Mouse (Mus musculus): ENCODE measurements around the gene BC005624. TPM values are rescaled to one million over a fixed set of nuclear protein-coding genes. Genes with fewer than 3 reads are reported as not detected.
A peak's percentile ranks its signal among the peaks of the same experiment; 100 is the strongest.

Gene BC005624
- 38.1 and 42.5 TPM in 2 replicates for polyA plus RNA-seq (2015; fragmentation: Nextera tagmentation; extraction: Ambion mirVana)

DNA sequence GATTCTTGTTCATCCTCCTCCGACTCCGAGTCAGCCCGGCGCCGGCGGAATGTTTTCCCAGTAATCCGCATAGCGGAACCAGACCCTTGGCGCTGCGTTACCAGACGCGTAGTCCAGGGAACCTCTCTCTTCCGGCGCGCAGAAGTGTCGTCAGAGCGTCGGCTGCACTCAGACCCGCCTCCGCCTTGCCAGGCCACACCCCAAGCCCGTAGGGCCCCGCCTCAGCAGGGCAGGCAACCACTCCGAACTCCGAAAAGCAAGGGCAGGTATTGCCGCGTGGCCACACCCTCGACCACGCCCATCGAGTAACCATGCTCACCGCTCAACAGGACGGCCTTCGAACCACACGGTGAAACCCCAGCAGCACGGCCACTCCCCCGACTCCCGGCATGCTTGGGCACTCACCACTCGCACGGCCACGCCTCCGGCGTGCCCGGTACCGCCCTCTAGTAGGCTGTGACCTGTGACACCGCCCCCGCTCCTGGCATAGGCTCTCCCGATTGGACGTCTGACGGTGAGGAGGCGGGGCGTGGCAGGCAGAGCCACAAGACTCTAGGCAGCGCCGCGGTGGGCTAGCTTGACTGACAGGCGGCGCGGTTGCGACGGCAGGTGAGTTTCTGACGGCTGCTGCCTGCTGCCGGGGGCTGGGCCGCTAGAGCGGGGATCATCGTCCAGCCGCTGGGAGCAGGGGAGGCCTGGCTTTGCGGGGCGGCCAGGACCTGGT, at the start of gene BC005624, which contains the start of gene Usp20:
Gene BC005624 (minus strand): TSS at position 412 of the 724 bp plus-strand sequence.
Gene Usp20 (plus strand): TSS at position 490 of the 724 bp plus-strand sequence.
- WGBS = under 1% methylated on average over 64 of the region's 66 CpGs
- peak within 1 kb of the TSS; percentile 77 for H3K4me2 ChIP-seq (ENCODE audit: low read depth, low read length)
- H3K27ac ChIP-seq (ENCODE audit: low read length) = peak within 1 kb of the TSS; percentile 67
- H3K9me3 ChIP-seq (replicated peaks; ENCODE audit: control insufficient read depth, low read length) = no peaks in the 10 kb centered on the region
- peaks cover 11% of the 10 kb centered on the region for H3K36me3 ChIP-seq (ENCODE audit: control insufficient read depth, insufficient read depth)
- H3K27me3 ChIP-seq (ENCODE audit: control insufficient read depth, insufficient read depth, low read length) = no peaks in the 10 kb centered on the region
- H3K4me3 ChIP-seq (ENCODE audit: low read length) = peak within 1 kb of the TSS; percentile 89
- peak within 1 kb of the TSS; percentile 78 for H3K9ac ChIP-seq (ENCODE audit: low read length)
- H3K4me1 ChIP-seq (ENCODE audit: control insufficient read depth, insufficient read depth, low read length) = peaks cover 18% of the 10 kb centered on the region
- peak; percentile 98 for ATAC-seq (replicated peaks; ENCODE audit: extremely low read depth, insufficient read depth, low FRiP score)

DNA sequence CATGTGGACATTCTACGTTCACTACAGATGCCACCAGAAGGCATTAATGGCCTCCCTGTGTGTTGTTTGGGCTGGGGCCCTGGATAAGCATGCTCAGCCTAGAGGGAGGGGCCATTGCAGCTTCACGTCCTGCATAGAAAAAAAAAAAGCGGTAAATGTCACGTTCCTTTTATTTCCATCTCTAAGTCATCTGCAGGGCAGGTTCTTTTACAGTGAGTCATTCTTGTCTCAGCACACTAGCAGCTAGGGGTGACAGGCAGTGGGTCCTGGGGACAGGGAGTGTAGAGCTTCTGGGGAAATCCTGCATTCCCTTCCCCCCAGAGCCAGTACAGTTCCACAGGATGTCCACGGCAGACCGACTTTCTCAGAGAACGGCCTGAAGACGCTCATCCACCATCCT, 44.6 kb upstream of the BC005624 start:
- H3K4me1 ChIP-seq (ENCODE audit: control insufficient read depth, insufficient read depth, low read length) = peaks cover 16% of the 10 kb centered on the region
- H3K9ac ChIP-seq (ENCODE audit: low read length) = no peak overlapping the region
- H3K27me3 ChIP-seq (ENCODE audit: control insufficient read depth, insufficient read depth, low read length) = no peaks in the 10 kb centered on the region
- no peaks in the 10 kb centered on the region for H3K9me3 ChIP-seq (replicated peaks; ENCODE audit: control insufficient read depth, low read length)
- WGBS = 45% methylated on average over 8 of the region's 8 CpGs
- H3K27ac ChIP-seq (ENCODE audit: low read length) = peak overlapping the region; percentile 47
- ATAC-seq (replicated peaks; ENCODE audit: extremely low read depth, insufficient read depth, low FRiP score) = no peak
- no peak overlapping the region for H3K4me3 ChIP-seq (ENCODE audit: low read length)
- H3K36me3 ChIP-seq (ENCODE audit: control insufficient read depth, insufficient read depth) = peaks cover 27% of the 10 kb centered on the region
- H3K4me2 ChIP-seq (ENCODE audit: low read depth, low read length) = no peak overlapping the region

DNA sequence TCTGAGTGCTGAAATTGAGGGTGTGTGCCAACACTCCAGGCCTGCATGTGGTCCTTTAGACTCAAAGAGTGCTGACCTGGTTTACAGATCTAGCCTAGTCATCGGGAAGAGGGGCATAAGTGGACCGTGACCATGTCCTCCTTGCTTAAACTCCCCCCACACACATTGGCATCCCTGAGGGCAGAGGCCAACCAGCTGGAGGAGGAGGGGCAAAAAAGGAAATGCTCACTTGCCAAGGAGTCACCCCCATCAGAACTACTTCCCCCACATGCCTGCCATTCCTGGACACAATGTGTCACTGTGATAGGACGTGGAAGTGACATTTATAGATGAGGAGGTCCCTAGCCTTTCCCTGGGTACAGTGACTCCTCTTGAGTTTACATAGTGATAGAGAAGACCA, 43.5 kb upstream of the BC005624 start:
- H3K36me3 ChIP-seq (ENCODE audit: control insufficient read depth, insufficient read depth) = peaks cover 29% of the 10 kb centered on the region
- H3K9me3 ChIP-seq (replicated peaks; ENCODE audit: control insufficient read depth, low read length) = no peaks in the 10 kb centered on the region
- 54% methylated on average over 3 of the region's 3 CpGs for WGBS
- no peak overlapping the region for H3K4me2 ChIP-seq (ENCODE audit: low read depth, low read length)
- H3K4me3 ChIP-seq (ENCODE audit: low read length) = no peak overlapping the region
- H3K4me1 ChIP-seq (ENCODE audit: control insufficient read depth, insufficient read depth, low read length) = peaks cover 16% of the 10 kb centered on the region
- H3K27me3 ChIP-seq (ENCODE audit: control insufficient read depth, insufficient read depth, low read length) = no peaks in the 10 kb centered on the region
- H3K9ac ChIP-seq (ENCODE audit: low read length) = no peak overlapping the region
- ATAC-seq (replicated peaks; ENCODE audit: extremely low read depth, insufficient read depth, low FRiP score) = 0 out of 2 replicates have a peak, but pooled peaks have one; percentile 23
- peak overlapping the region; percentile 64 for H3K27ac ChIP-seq (ENCODE audit: low read length)

DNA sequence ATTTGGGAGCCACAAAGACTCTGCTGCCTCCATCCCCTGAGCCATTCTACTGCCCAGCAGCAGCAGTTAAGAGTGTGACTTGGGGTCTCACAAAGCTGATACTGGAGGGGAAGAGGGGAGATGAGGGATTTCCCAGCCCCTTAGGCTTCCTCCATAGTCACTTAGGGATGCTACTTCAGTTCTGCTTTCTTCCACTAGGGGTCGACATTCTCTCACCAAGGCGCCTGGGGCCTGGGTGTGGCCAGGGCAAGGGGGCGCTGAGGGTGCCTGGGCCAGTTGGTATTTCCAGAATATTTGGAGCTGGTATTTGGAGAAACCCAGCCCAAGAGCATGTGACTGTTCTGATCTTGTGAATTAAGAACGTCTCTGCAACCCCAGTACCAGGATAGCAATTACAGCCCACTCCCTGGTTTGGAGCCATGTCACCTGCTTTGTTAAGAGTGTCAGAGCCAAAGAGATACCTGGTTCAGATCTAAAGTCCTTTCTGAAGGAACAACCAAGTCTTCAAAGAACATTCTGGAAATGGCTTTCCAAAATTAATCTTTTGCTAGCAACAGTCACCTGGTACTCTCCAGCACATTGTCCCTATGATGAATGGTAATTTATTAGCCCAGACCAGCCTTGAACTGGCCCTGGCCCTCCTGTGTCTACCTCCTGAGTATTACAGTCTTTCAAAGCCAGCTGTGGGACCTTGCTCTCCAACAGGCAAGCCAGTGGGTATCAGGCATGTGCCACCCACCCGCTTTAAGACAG, 42.8 kb upstream of the BC005624 start:
- Histone ChIP-seq H3K4me3 (ENCODE audit: low read length) (no peak overlapping the region), H3K4me1 (ENCODE audit: control insufficient read depth, insufficient read depth, low read length) (peaks cover 16% of the 10 kb centered on the region), H3K27me3 (ENCODE audit: control insufficient read depth, insufficient read depth, low read length) (no peaks in the 10 kb centered on the region), H3K27ac (ENCODE audit: low read length) (peak overlapping the region; percentile 64), H3K9me3 (replicated peaks; ENCODE audit: control insufficient read depth, low read length) (no peaks in the 10 kb centered on the region), H3K9ac (ENCODE audit: low read length) (no peak overlapping the region), H3K4me2 (ENCODE audit: low read depth, low read length) (no peak overlapping the region), H3K36me3 (ENCODE audit: control insufficient read depth, insufficient read depth) (peaks cover 33% of the 10 kb centered on the region)
- no peak for ATAC-seq (replicated peaks; ENCODE audit: extremely low read depth, insufficient read depth, low FRiP score)
- WGBS = 31% methylated on average over 5 of the region's 5 CpGs

DNA sequence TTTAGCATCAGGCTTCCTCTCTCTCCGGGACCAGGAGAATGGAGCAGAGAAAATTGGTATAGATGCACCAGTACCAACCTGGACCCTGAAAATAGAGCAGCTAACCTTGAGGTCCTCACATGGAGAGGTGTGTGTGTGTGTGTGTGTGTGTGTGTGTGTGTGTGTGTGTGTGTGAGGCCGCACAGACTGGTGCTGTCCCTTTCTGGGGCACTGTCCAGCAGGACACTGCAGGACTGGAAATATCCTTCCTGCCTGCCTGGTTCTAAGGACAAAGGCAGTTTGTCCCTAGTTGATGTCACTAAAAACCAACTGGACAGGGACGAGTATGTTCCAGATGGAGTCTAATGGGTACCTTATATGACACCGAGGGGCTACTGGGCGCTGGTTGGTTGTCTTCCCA, 41.9 kb upstream of the BC005624 start:
- WGBS = 72% methylated on average over 5 of the region's 5 CpGs
- H3K27ac ChIP-seq (ENCODE audit: low read length) = no peak overlapping the region
- H3K4me2 ChIP-seq (ENCODE audit: low read depth, low read length) = no peak overlapping the region
- H3K27me3 ChIP-seq (ENCODE audit: control insufficient read depth, insufficient read depth, low read length) = no peaks in the 10 kb centered on the region
- H3K9me3 ChIP-seq (replicated peaks; ENCODE audit: control insufficient read depth, low read length) = no peaks in the 10 kb centered on the region
- H3K36me3 ChIP-seq (ENCODE audit: control insufficient read depth, insufficient read depth) = peaks cover 36% of the 10 kb centered on the region
- H3K4me3 ChIP-seq (ENCODE audit: low read length) = no peak overlapping the region
- no peak for ATAC-seq (replicated peaks; ENCODE audit: extremely low read depth, insufficient read depth, low FRiP score)
- H3K9ac ChIP-seq (ENCODE audit: low read length) = no peak overlapping the region
- peaks cover 16% of the 10 kb centered on the region for H3K4me1 ChIP-seq (ENCODE audit: control insufficient read depth, insufficient read depth, low read length)

DNA sequence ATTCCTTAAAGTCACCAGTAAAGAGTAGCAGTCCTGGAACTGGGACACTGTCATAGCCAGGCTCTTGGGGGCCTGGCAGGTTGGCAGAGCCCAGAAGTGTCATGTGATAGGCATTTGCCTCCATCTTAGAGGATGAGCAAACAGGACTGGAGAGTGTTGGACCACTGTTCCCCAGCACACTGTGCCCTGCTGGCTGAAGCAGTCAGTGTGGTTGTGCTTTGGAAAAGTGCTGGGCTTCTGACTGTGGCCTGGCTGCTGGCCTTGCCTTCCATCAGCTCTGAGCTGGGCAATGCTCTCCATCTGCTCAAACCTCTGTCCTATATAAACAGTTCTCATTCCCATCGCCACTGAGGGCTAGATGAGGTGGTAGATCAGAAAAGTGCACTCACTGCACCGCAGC, 38.2 kb upstream of the BC005624 start:
- H3K9me3 ChIP-seq (replicated peaks; ENCODE audit: control insufficient read depth, low read length) = no peaks in the 10 kb centered on the region
- H3K27ac ChIP-seq (ENCODE audit: low read length) = no peak overlapping the region
- H3K4me3 ChIP-seq (ENCODE audit: low read length) = no peak overlapping the region
- H3K27me3 ChIP-seq (ENCODE audit: control insufficient read depth, insufficient read depth, low read length) = no peaks in the 10 kb centered on the region
- H3K4me1 ChIP-seq (ENCODE audit: control insufficient read depth, insufficient read depth, low read length) = no peaks in the 10 kb centered on the region
- WGBS = 86% methylated on average over 2 of the region's 2 CpGs
- ATAC-seq (replicated peaks; ENCODE audit: extremely low read depth, insufficient read depth, low FRiP score) = no peak
- peaks cover 49% of the 10 kb centered on the region for H3K36me3 ChIP-seq (ENCODE audit: control insufficient read depth, insufficient read depth)
- no peak overlapping the region for H3K4me2 ChIP-seq (ENCODE audit: low read depth, low read length)
- no peak overlapping the region for H3K9ac ChIP-seq (ENCODE audit: low read length)

DNA sequence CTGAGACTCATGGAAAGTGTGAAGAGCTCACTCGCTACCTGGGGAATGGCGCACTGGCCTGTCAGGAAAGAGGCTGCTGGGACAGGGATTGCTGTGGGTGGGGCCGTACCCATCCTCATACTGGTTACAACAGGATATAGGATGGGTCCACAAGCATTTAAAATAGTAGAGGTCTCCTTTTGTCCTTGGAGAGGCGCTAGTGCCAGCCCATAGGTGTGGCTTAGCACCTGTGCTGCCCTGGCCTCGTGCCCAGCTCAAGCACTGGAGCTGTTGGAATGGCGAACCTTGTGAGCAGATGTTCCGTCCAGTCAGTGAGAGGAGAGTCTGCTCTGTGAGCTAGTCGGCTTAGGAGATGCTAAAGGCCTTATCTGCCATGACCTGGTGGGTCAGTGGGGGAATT, 37.0 kb upstream of the BC005624 start:
- Histone ChIP-seq H3K9ac (ENCODE audit: low read length) (no peak overlapping the region), H3K27ac (ENCODE audit: low read length) (no peak overlapping the region), H3K27me3 (ENCODE audit: control insufficient read depth, insufficient read depth, low read length) (no peaks in the 10 kb centered on the region), H3K9me3 (replicated peaks; ENCODE audit: control insufficient read depth, low read length) (no peaks in the 10 kb centered on the region), H3K4me3 (ENCODE audit: low read length) (no peak overlapping the region), H3K36me3 (ENCODE audit: control insufficient read depth, insufficient read depth) (peaks cover 56% of the 10 kb centered on the region), H3K4me2 (ENCODE audit: low read depth, low read length) (no peak overlapping the region), H3K4me1 (ENCODE audit: control insufficient read depth, insufficient read depth, low read length) (no peaks in the 10 kb centered on the region)
- ATAC-seq (replicated peaks; ENCODE audit: extremely low read depth, insufficient read depth, low FRiP score) = no peak
- WGBS = 83% methylated on average over 8 of the region's 8 CpGs

DNA sequence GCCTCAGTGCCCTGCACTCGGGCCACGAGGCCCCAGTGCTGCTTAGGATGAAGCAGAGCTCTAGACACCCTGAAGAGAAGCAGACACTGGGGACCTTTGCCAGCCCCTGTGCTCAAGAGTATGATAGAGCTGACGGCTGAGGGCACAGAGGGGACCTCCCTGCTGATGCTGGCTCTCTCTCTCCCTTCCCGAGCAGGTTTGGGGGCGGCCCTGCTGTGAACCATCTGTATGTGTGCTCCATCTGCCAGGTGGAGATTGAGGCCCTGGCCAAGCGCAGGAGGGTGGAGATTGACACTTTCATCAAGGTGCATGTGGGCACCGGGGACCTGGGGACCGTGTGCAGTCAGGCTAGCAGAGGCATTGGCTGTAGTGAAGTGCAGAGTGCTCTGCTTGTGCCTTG, 36.5 kb upstream of the BC005624 start:
- no peak for ATAC-seq (replicated peaks; ENCODE audit: extremely low read depth, insufficient read depth, low FRiP score)
- H3K9me3 ChIP-seq (replicated peaks; ENCODE audit: control insufficient read depth, low read length) = no peaks in the 10 kb centered on the region
- 80% methylated on average over 8 of the region's 8 CpGs for WGBS
- H3K4me2 ChIP-seq (ENCODE audit: low read depth, low read length) = no peak overlapping the region
- H3K4me1 ChIP-seq (ENCODE audit: control insufficient read depth, insufficient read depth, low read length) = no peaks in the 10 kb centered on the region
- H3K4me3 ChIP-seq (ENCODE audit: low read length) = no peak overlapping the region
- peaks cover 56% of the 10 kb centered on the region for H3K36me3 ChIP-seq (ENCODE audit: control insufficient read depth, insufficient read depth)
- no peaks in the 10 kb centered on the region for H3K27me3 ChIP-seq (ENCODE audit: control insufficient read depth, insufficient read depth, low read length)
- no peak overlapping the region for H3K9ac ChIP-seq (ENCODE audit: low read length)
- no peak overlapping the region for H3K27ac ChIP-seq (ENCODE audit: low read length)

All from heart, embryonic 16.5 days (tissue).